Mouse (Mus musculus) embryonic fibroblast, embryonic 13.5 days (primary cell): Measurements from ENCODE around the gene Fndc8.

ENCODE experiments used
- CTCF ChIP-seq: IDR thresholded peaks from 2 replicates; pipeline ENCODE4 v1.5.1; 2011; ENCODE audit warnings: mild to moderate bottlenecking, control low read depth, low read length, moderate library complexity, borderline replicate concordance; ENCODE audit not compliant: insufficient read depth
- POLR2A ChIP-seq: IDR thresholded peaks from 2 replicates; pipeline ENCODE4 v1.6.1; 2011; ENCODE audit warnings: low read depth, mild to moderate bottlenecking, control low read depth, low read length, moderate library complexity

GRCm38 (mm10) chr11:82856032-82856431, 35.9 kb upstream of the Fndc8 start:
- TF ChIP-seq CTCF = no peak
- no peak for TF ChIP-seq POLR2A
